Mouse (Mus musculus) hindbrain, postnatal 0 days (tissue): ENCODE measurements around the gene Hlf. TPM values are rescaled to one million over a fixed set of nuclear protein-coding genes. Genes with fewer than 3 reads are reported as not detected.

Experiments
- ATAC-seq: fragments of 200-750 bp; cut with Nextera tagmentation; 2 replicates; pipeline ENCODE4 v1.8.0; 2017; ENCODE audit warnings: mild to moderate bottlenecking, moderate TSS enrichment, moderate library complexity
- DNase-seq: peaks from one replicate; pipeline ENCODE4 v3.0.0-alpha.2; 2015; ENCODE audit warnings: low spot score
- H3K27ac ChIP-seq: fragments of 300-500 bp; sonication (generic); 2 replicates; pipeline ENCODE4 v1.5.1; 2014; ENCODE audit warnings: mild to moderate bottlenecking
- H3K27me3 ChIP-seq: fragments of 300-500 bp; sonication (generic); 2 replicates; pipeline ENCODE4 v1.6.1; 2014; ENCODE audit warnings: low read length, mixed read lengths; ENCODE audit not compliant: insufficient read depth
- H3K36me3 ChIP-seq: fragments of 300-500 bp; sonication (generic); 2 replicates; pipeline ENCODE4 v1.6.1; 2014; ENCODE audit warnings: low read length, mixed read lengths; ENCODE audit not compliant: insufficient read depth
- H3K4me1 ChIP-seq: fragments of 300-500 bp; sonication (generic); 2 replicates; pipeline ENCODE4 v1.6.1; 2014; ENCODE audit warnings: antibody characterized with exemption, low read length, mixed read lengths; ENCODE audit not compliant: insufficient read depth
- H3K4me2 ChIP-seq: fragments of 300-500 bp; sonication (generic); 2 replicates; pipeline ENCODE4 v1.6.1; 2014; ENCODE audit warnings: low read depth, mild to moderate bottlenecking, low read length, moderate library complexity, mixed read lengths
- H3K4me3 ChIP-seq: fragments of 300-500 bp; sonication (generic); 2 replicates; pipeline ENCODE4 v1.5.1; 2014; ENCODE audit warnings: low read length
- H3K9ac ChIP-seq: fragments of 300-500 bp; sonication (generic); replicated peaks from 2 replicates; pipeline ENCODE4 v1.6.1; 2014; ENCODE audit warnings: mild to moderate bottlenecking, low read length, moderate library complexity, mixed read lengths
- H3K9me3 ChIP-seq: fragments of 300-500 bp; sonication (generic); 2 replicates; pipeline ENCODE4 v1.6.1; 2016; ENCODE audit warnings: low read length, mixed read lengths
- CTCF ChIP-seq: IDR thresholded peaks from 2 replicates; pipeline ENCODE4 v1.5.1; 2016; ENCODE audit warnings: antibody characterized with exemption, control low read depth, low read depth
- WGBS: fragments of 180-500 bp; shearing (Covaris S2); extraction: QIAGEN DNeasy Blood & Tissue Kit; methylation state at CpG from one replicate; pipeline ENCODE4 v1.1.7; 2014; 5-methylcytosine and 5-hydroxymethylcytosine counted together
- polyA plus RNA-seq: library from polyadenylated mRNA; unstranded; fragments of >200 nt; fragmentation: Nextera tagmentation; extraction: Ambion mirVana; gene quantifications from 2 replicates; pipeline ENCODE4 v1.2.1, GENCODE M21; 2015
- total RNA-seq: library from RNA; depleted of rRNA; stranded (reverse); fragments of >200 nt; gene quantifications from 2 replicates; pipeline ENCODE4 v1.2.3, GENCODE M21; 2014

The Hlf gene
- total and polyA plus RNA-seq, 2 experiments from 2014 or later, result 10.2 to 10.4 TPM

- H3K27ac ChIP-seq, result peak overlapping the region; percentile 32; the same call in 1 of the 2 replicates
- no peaks in the 10 kb centered on the region for H3K9me3 ChIP-seq
- H3K4me3 ChIP-seq, result no peak overlapping the region
- H3K4me2 ChIP-seq, result no peak overlapping the region
- H3K9ac ChIP-seq, result no peak overlapping the region
- 0 out of 2 replicates have a peak, but pooled peaks have one; percentile 30 for ATAC-seq
- WGBS, result 11% methylated on average over 3 of the region's 3 CpGs
- TF ChIP-seq CTCF, result no peak
- H3K4me1 ChIP-seq, result peaks cover 19% of the 10 kb centered on the region
- no peaks in the 10 kb centered on the region for H3K27me3 ChIP-seq
- no peak for DNase-seq
- H3K36me3 ChIP-seq, result no peaks in the 10 kb centered on the region
Measured at GRCm38 (mm10) chr11:90356036-90356435, 34.7 kb downstream of the Hlf start.

- no peak overlapping the region for H3K27ac ChIP-seq
- peak; percentile 77 for DNase-seq
- no peak for TF ChIP-seq CTCF
Measured at GRCm38 (mm10) chr11:90355270-90355681, 35.4 kb downstream of the Hlf start.

GRCm38 (mm10) chr11:90352696-90353095 lies 38.0 kb downstream of the Hlf start:
- peaks cover 21% of the 10 kb centered on the region for H3K4me1 ChIP-seq
- no peak for TF ChIP-seq CTCF
- no peaks in the 10 kb centered on the region for H3K36me3 ChIP-seq
- no peak overlapping the region for H3K27ac ChIP-seq
- H3K9me3 ChIP-seq, result no peaks in the 10 kb centered on the region
- no peak overlapping the region for H3K9ac ChIP-seq
- DNase-seq (no peak), ATAC-seq (no peak)
- H3K27me3 ChIP-seq, result no peaks in the 10 kb centered on the region
- WGBS, result 85% methylated on average over 7 of the region's 7 CpGs
- no peak overlapping the region for H3K4me3 ChIP-seq
- H3K4me2 ChIP-seq, result no peak overlapping the region

More at GRCm38 (mm10) chr11:90355270-90355681, 35.4 kb downstream of the Hlf start:
- H3K9ac ChIP-seq, result no peak overlapping the region
- peaks cover 19% of the 10 kb centered on the region for H3K4me1 ChIP-seq
- WGBS, result 20% methylated on average over 7 of the region's 7 CpGs
- H3K9me3 ChIP-seq, result no peaks in the 10 kb centered on the region
- H3K27me3 ChIP-seq, result no peaks in the 10 kb centered on the region
- peak; percentile 65 for ATAC-seq
- no peaks in the 10 kb centered on the region for H3K36me3 ChIP-seq
- no peak overlapping the region for H3K4me3 ChIP-seq
- no peak overlapping the region for H3K4me2 ChIP-seq

- DNase-seq, result no peak
- H3K9ac ChIP-seq, result no peak overlapping the region
- H3K4me3 ChIP-seq, result no peak overlapping the region
- 71% methylated on average over 4 of the region's 4 CpGs for WGBS
- H3K27me3 ChIP-seq, result no peaks in the 10 kb centered on the region
- no peak overlapping the region for H3K4me2 ChIP-seq
- no peaks in the 10 kb centered on the region for H3K9me3 ChIP-seq
- H3K27ac ChIP-seq, result no peak overlapping the region
- H3K36me3 ChIP-seq, result no peaks in the 10 kb centered on the region
- ATAC-seq, result no peak
- TF ChIP-seq CTCF, result no peak
- peaks cover 9% of the 10 kb centered on the region; the same call in 1 of the 2 replicates for H3K4me1 ChIP-seq
Measured at GRCm38 (mm10) chr11:90350153-90350512, 40.6 kb downstream of the Hlf start.

- no peak overlapping the region for H3K27ac ChIP-seq
- no peak for ATAC-seq
- no peak overlapping the region for H3K4me2 ChIP-seq
- DNase-seq, result no peak
- H3K9me3 ChIP-seq, result no peaks in the 10 kb centered on the region
- WGBS, result 90% methylated on average over 6 of the region's 6 CpGs
- H3K36me3 ChIP-seq, result no peaks in the 10 kb centered on the region
- TF ChIP-seq CTCF, result no peak
- H3K4me1 ChIP-seq, result 0 out of 2 replicates have a peak, but pooled peaks cover 6% of the 10 kb centered on the region
- no peak overlapping the region for H3K9ac ChIP-seq
- no peaks in the 10 kb centered on the region for H3K27me3 ChIP-seq
- no peak overlapping the region for H3K4me3 ChIP-seq
Measured at GRCm38 (mm10) chr11:90349486-90350152, 41.1 kb downstream of the Hlf start.

GRCm38 (mm10) chr11:90347667-90348459 lies 42.8 kb downstream of the Hlf start:
- Histone ChIP-seq H3K4me1 (0 out of 2 replicates have a peak, but pooled peaks cover 6% of the 10 kb centered on the region), H3K4me3 (no peak overlapping the region), H3K27me3 (no peaks in the 10 kb centered on the region), H3K36me3 (no peaks in the 10 kb centered on the region), H3K4me2 (no peak overlapping the region), H3K9ac (no peak overlapping the region), H3K9me3 (no peaks in the 10 kb centered on the region), H3K27ac (peak overlapping the region; percentile 36; the same call in 1 of the 2 replicates)
- no peak for TF ChIP-seq CTCF
- ATAC-seq (no peak), DNase-seq (peak; percentile 14)
- 44% methylated on average over 13 of the region's 13 CpGs for WGBS
